Mouse (Mus musculus) hindbrain, embryonic 11.5 days (tissue): ENCODE data around the gene Noxo1. TPM values are rescaled to one million over a fixed set of nuclear protein-coding genes. Genes with fewer than 3 reads are reported as not detected.
"Not testable (repeated sequence)": the region's sequence is repeated elsewhere in the genome, so short reads cannot be mapped to it uniquely, and the experiment has no call there.

Experiments
- ATAC-seq: fragments of 200-750 bp; cut with Nextera tagmentation; 2 replicates; pipeline ENCODE4 v1.8.0; 2017; ENCODE audit warnings: mild to moderate bottlenecking, moderate TSS enrichment, moderate library complexity; ENCODE audit not compliant: low FRiP score
- DNase-seq: peaks from one replicate; pipeline ENCODE4 v3.0.0-alpha.2; 2015; ENCODE audit warnings: low spot score
- H3K27ac ChIP-seq: fragments of 300-500 bp; sonication (generic); 2 replicates; pipeline ENCODE4 v1.5.1; 2014; ENCODE audit warnings: mild to moderate bottlenecking, low read depth, low read length
- H3K27me3 ChIP-seq: fragments of 300-500 bp; sonication (generic); 2 replicates; pipeline ENCODE4 v1.6.1; 2014; ENCODE audit warnings: mild to moderate bottlenecking, low read length, moderate library complexity, mixed read lengths; ENCODE audit not compliant: control insufficient read depth, insufficient read depth
- H3K36me3 ChIP-seq: fragments of 300-500 bp; sonication (generic); 2 replicates; pipeline ENCODE4 v1.6.1; 2014; ENCODE audit warnings: mild to moderate bottlenecking, low read length, moderate library complexity, mixed read lengths; ENCODE audit not compliant: control insufficient read depth, insufficient read depth
- H3K4me1 ChIP-seq: fragments of 300-500 bp; sonication (generic); replicated peaks from 2 replicates; pipeline ENCODE4 v1.6.1; 2014; ENCODE audit warnings: low read length, mixed read lengths; ENCODE audit not compliant: control insufficient read depth, insufficient read depth
- H3K4me2 ChIP-seq: fragments of 300-500 bp; sonication (generic); replicated peaks from 2 replicates; pipeline ENCODE4 v1.6.1; 2014; ENCODE audit warnings: mild to moderate bottlenecking, low read depth, low read length
- H3K4me3 ChIP-seq: fragments of 300-500 bp; sonication (generic); 2 replicates; pipeline ENCODE4 v1.5.1; 2014; ENCODE audit warnings: low read depth, low read length
- H3K9ac ChIP-seq: fragments of 300-500 bp; sonication (generic); 2 replicates; pipeline ENCODE4 v1.6.1; 2014; ENCODE audit warnings: low read depth, low read length
- H3K9me3 ChIP-seq: fragments of 300-500 bp; sonication (generic); 2 replicates; pipeline ENCODE4 v1.6.1; 2016; ENCODE audit warnings: low read length; ENCODE audit not compliant: control insufficient read depth
- WGBS: fragments of 180-500 bp; shearing (Covaris S2); extraction: QIAGEN DNeasy Blood & Tissue Kit; methylation state at CpG from one replicate; pipeline ENCODE4 v1.1.7; 2014; 5-methylcytosine and 5-hydroxymethylcytosine counted together
- polyA plus RNA-seq: library from polyadenylated mRNA; unstranded; fragments of >200 nt; fragmentation: Nextera tagmentation; extraction: Ambion mirVana; gene quantifications from 2 replicates; pipeline ENCODE4 v1.2.1, GENCODE M21; 2014

The Noxo1 gene
- polyA plus RNA-seq, 1 experiment from 2014 or later, result 1.5 TPM

GRCm38 (mm10) chr17:24720616-24721015 lies 24.6 kb downstream of the Noxo1 start:
- DNase-seq, result peak; percentile 28
- Histone ChIP-seq H3K4me3 (peak overlapping the region; percentile 75), H3K9ac (peak overlapping the region; percentile 80), H3K4me1 (peaks cover 10% of the 10 kb centered on the region), H3K4me2 (peak overlapping the region; percentile 80)
- H3K27ac ChIP-seq, H3K27me3 ChIP-seq, H3K9me3 ChIP-seq, H3K36me3 ChIP-seq, ATAC-seq: not testable (repeated sequence)
- WGBS, result 3% methylated on average over 10 of the region's 11 CpGs

GRCm38 (mm10) chr17:24721383-24721955 lies 25.4 kb downstream of the Noxo1 start:
- not testable (repeated sequence) for DNase-seq, H3K27ac ChIP-seq, H3K9me3 ChIP-seq, H3K9ac ChIP-seq, H3K27me3 ChIP-seq, H3K36me3 ChIP-seq, ATAC-seq
- Histone ChIP-seq H3K4me1 (peaks cover 10% of the 10 kb centered on the region), H3K4me2 (peak overlapping the region; percentile 39), H3K4me3 (peak overlapping the region; percentile 75)
- WGBS, result 71% methylated on average over 7 of the region's 7 CpGs

GRCm38 (mm10) chr17:24722220-24722924 lies 26.3 kb downstream of the Noxo1 start:
- no peak overlapping the region for H3K4me3 ChIP-seq
- no peak overlapping the region for H3K27ac ChIP-seq
- ATAC-seq (no peak), DNase-seq (peak; percentile 18)
- no peak overlapping the region for H3K9ac ChIP-seq
- H3K36me3 ChIP-seq, result 0 out of 2 replicates have a peak, but pooled peaks cover 4% of the 10 kb centered on the region
- no peaks in the 10 kb centered on the region for H3K27me3 ChIP-seq
- peaks cover 10% of the 10 kb centered on the region for H3K4me1 ChIP-seq
- 33% methylated on average over 13 of the region's 13 CpGs for WGBS
- H3K4me2 ChIP-seq, result no peak overlapping the region
- H3K9me3 ChIP-seq, result no peaks in the 10 kb centered on the region

GRCm38 (mm10) chr17:24723122-24723880 lies 27.3 kb downstream of the Noxo1 start:
- Histone ChIP-seq H3K9ac (peak overlapping the region; percentile 84), H3K4me2 (peak overlapping the region; percentile 77), H3K27me3 (no peaks in the 10 kb centered on the region; the same call in 1 of the 2 replicates), H3K27ac (peak overlapping the region; percentile 17; the same call in 1 of the 2 replicates), H3K4me3 (peak overlapping the region; percentile 85), H3K4me1 (peaks cover 10% of the 10 kb centered on the region), H3K36me3 (0 out of 2 replicates have a peak, but pooled peaks cover 4% of the 10 kb centered on the region), H3K9me3 (no peaks in the 10 kb centered on the region)
- DNase-seq (no peak), ATAC-seq (no peak)
- WGBS, result 4% methylated on average over 12 of the region's 12 CpGs

- peak overlapping the region; percentile 85 for H3K4me3 ChIP-seq
- 0 out of 2 replicates have a peak, but pooled peaks cover 4% of the 10 kb centered on the region for H3K36me3 ChIP-seq
- H3K9me3 ChIP-seq, result no peaks in the 10 kb centered on the region
- no peaks in the 10 kb centered on the region; the same call in 1 of the 2 replicates for H3K27me3 ChIP-seq
- peaks cover 10% of the 10 kb centered on the region for H3K4me1 ChIP-seq
- H3K4me2 ChIP-seq, result peak overlapping the region; percentile 77
- H3K27ac ChIP-seq, result peak overlapping the region; percentile 37
- DNase-seq, result no peak
- under 1% methylated on average over 15 of the region's 15 CpGs for WGBS
- peak overlapping the region; percentile 84 for H3K9ac ChIP-seq
- ATAC-seq, result no peak
Observed at GRCm38 (mm10) chr17:24723881-24724180, 27.8 kb downstream of the Noxo1 start.

- H3K27ac ChIP-seq, result peak within 1 kb of the TSS; percentile 37
- peak within 1 kb of the TSS; percentile 77 for H3K4me2 ChIP-seq
- peak within 1 kb of the TSS; percentile 84 for H3K9ac ChIP-seq
- no peaks in the 10 kb centered on the region for H3K9me3 ChIP-seq
- H3K4me3 ChIP-seq, result peak within 1 kb of the TSS; percentile 85
- WGBS, result 0% methylated on average over 30 of the region's 30 CpGs
- DNase-seq (peak; percentile 100), ATAC-seq (peak; percentile 76)
- H3K27me3 ChIP-seq, result no peaks in the 10 kb centered on the region; the same call in 1 of the 2 replicates
- peaks cover 10% of the 10 kb centered on the region for H3K4me1 ChIP-seq
- H3K36me3 ChIP-seq, result 0 out of 2 replicates have a peak, but pooled peaks cover 4% of the 10 kb centered on the region
Observed at GRCm38 (mm10) chr17:24724184-24724583, 28.1 kb downstream of the Noxo1 start, which contains the start of gene Ndufb10. Gene Ndufb10 (minus strand): TSS chr17:24724478.

- no peak overlapping the region for H3K4me3 ChIP-seq
- H3K9me3 ChIP-seq, result no peaks in the 10 kb centered on the region
- H3K36me3 ChIP-seq, result 0 out of 2 replicates have a peak, but pooled peaks cover 4% of the 10 kb centered on the region
- DNase-seq (no peak), ATAC-seq (no peak)
- WGBS, result 71% methylated on average over 3 of the region's 3 CpGs
- H3K27ac ChIP-seq, result no peak overlapping the region
- H3K9ac ChIP-seq, result no peak overlapping the region
- no peak overlapping the region for H3K4me2 ChIP-seq
- no peaks in the 10 kb centered on the region; the same call in 1 of the 2 replicates for H3K27me3 ChIP-seq
- H3K4me1 ChIP-seq, result peaks cover 10% of the 10 kb centered on the region
Observed at GRCm38 (mm10) chr17:24725637-24726390, 29.8 kb downstream of the Noxo1 start.

- Histone ChIP-seq H3K36me3 (no peaks in the 10 kb centered on the region), H3K27me3 (no peaks in the 10 kb centered on the region; the same call in 1 of the 2 replicates), H3K27ac (no peak within 1 kb of the TSS), H3K9me3 (no peaks in the 10 kb centered on the region), H3K4me2 (no peak within 1 kb of the TSS), H3K9ac (no peak within 1 kb of the TSS), H3K4me1 (peaks cover 5% of the 10 kb centered on the region), H3K4me3 (no peak within 1 kb of the TSS)
- ATAC-seq (no peak), DNase-seq (no peak)
- WGBS, result 73% methylated on average over 2 of the region's 2 CpGs
Observed at GRCm38 (mm10) chr17:24727618-24728017, 31.6 kb downstream of the Noxo1 start, which contains the start of gene Rpl3l. Gene Rpl3l (plus strand): TSS chr17:24727820.
